Mouse (Mus musculus) liver, postnatal 0 days (tissue): Measurements from ENCODE around the gene Rexo2. TPM values are rescaled to one million over a fixed set of nuclear protein-coding genes. Genes with fewer than 3 reads are reported as not detected.
A peak's percentile ranks its signal among the peaks of the same experiment; 100 is the strongest.

Experiments
- ATAC-seq: fragments of 200-750 bp; cut with Nextera tagmentation; 2 replicates; pipeline ENCODE4 v1.8.0; 2017; ENCODE audit warnings: mild to moderate bottlenecking, moderate library complexity
- DNase-seq: peaks from one replicate; pipeline ENCODE4 v3.0.0-alpha.2; 2016
- H3K27ac ChIP-seq: fragments of 300-500 bp; sonication (generic); 2 replicates; pipeline ENCODE4 v1.5.1; 2014; ENCODE audit warnings: antibody characterized with exemption, moderate library complexity, mild to moderate bottlenecking, low read depth
- H3K27me3 ChIP-seq: fragments of 300-500 bp; sonication (generic); 2 replicates; pipeline ENCODE4 v1.6.1; 2014; ENCODE audit warnings: low read length, control low read depth, mixed read lengths; ENCODE audit not compliant: insufficient read depth
- H3K36me3 ChIP-seq: fragments of 300-500 bp; sonication (generic); replicated peaks from 2 replicates; pipeline ENCODE4 v1.6.1; 2014; ENCODE audit warnings: mild to moderate bottlenecking, control low read depth, low read length, moderate library complexity, mixed read lengths; ENCODE audit not compliant: insufficient read depth
- H3K4me1 ChIP-seq: fragments of 300-500 bp; sonication (generic); 2 replicates; pipeline ENCODE4 v1.6.1; 2014; ENCODE audit warnings: antibody characterized with exemption, mild to moderate bottlenecking, control low read depth; ENCODE audit not compliant: insufficient read depth
- H3K4me2 ChIP-seq: fragments of 300-500 bp; sonication (generic); 2 replicates; pipeline ENCODE4 v1.6.1; 2014; ENCODE audit warnings: low read depth, mild to moderate bottlenecking, low read length, moderate library complexity, mixed read lengths
- H3K4me3 ChIP-seq: fragments of 300-500 bp; sonication (generic); 2 replicates; pipeline ENCODE4 v1.5.1; 2014; ENCODE audit warnings: low read depth, low read length
- H3K9ac ChIP-seq: fragments of 300-500 bp; sonication (generic); replicated peaks from 2 replicates; pipeline ENCODE4 v1.6.1; 2014; ENCODE audit warnings: mild to moderate bottlenecking, moderate library complexity
- H3K9me3 ChIP-seq: fragments of 300-500 bp; sonication (generic); 2 replicates; pipeline ENCODE4 v1.6.1; 2016; ENCODE audit warnings: mild to moderate bottlenecking, control low read depth, low read length, mixed read lengths
- CTCF ChIP-seq: sonication (generic); IDR thresholded peaks from 2 replicates; pipeline ENCODE4 v1.5.1; 2016; ENCODE audit warnings: antibody characterized with exemption, low read depth
- EP300 ChIP-seq: IDR thresholded peaks from 2 replicates; pipeline ENCODE4 v1.6.1; 2016; ENCODE audit warnings: antibody characterized with exemption, low read depth, mild to moderate bottlenecking
- WGBS: fragments of 180-500 bp; shearing (Covaris S2); extraction: QIAGEN DNeasy Blood & Tissue Kit; methylation state at CpG from one replicate; pipeline ENCODE4 v1.1.7; 2014; ENCODE audit not compliant: insufficient replicate concordance; 5-methylcytosine and 5-hydroxymethylcytosine counted together
- polyA plus RNA-seq: library from polyadenylated mRNA; unstranded; fragments of >200 nt; fragmentation: Nextera tagmentation; extraction: Ambion mirVana; gene quantifications from 2 replicates; pipeline ENCODE4 v1.2.1, GENCODE M21; 2015

Gene Rexo2
- polyA plus RNA-seq, 1 experiment from 2014 or later, result 65.9 TPM

GRCm38 (mm10) chr9:48443873-48444272 lies 36.5 kb downstream of the Rexo2 start:
- Histone ChIP-seq H3K27me3 (no peaks in the 10 kb centered on the region), H3K4me3 (no peak overlapping the region), H3K4me2 (no peak overlapping the region), H3K9me3 (no peaks in the 10 kb centered on the region), H3K9ac (no peak overlapping the region), H3K4me1 (no peaks in the 10 kb centered on the region), H3K36me3 (no peaks in the 10 kb centered on the region), H3K27ac (no peak overlapping the region)
- TF ChIP-seq EP300 (no peak), CTCF (no peak)
- DNase-seq (no peak), ATAC-seq (no peak)
- 42% methylated on average over 1 of the region's 1 CpGs for WGBS

GRCm38 (mm10) chr9:48432449-48432848 lies 48.0 kb downstream of the Rexo2 start:
- no peaks in the 10 kb centered on the region for H3K36me3 ChIP-seq
- no peak overlapping the region for H3K4me3 ChIP-seq
- no peaks in the 10 kb centered on the region for H3K4me1 ChIP-seq
- DNase-seq, result no peak
- H3K9ac ChIP-seq, result no peak overlapping the region
- no peak for ATAC-seq
- no peak overlapping the region for H3K27ac ChIP-seq
- no peak overlapping the region for H3K4me2 ChIP-seq
- H3K27me3 ChIP-seq, result no peaks in the 10 kb centered on the region
- TF ChIP-seq CTCF (no peak), EP300 (no peak)
- no peaks in the 10 kb centered on the region for H3K9me3 ChIP-seq
- WGBS, result 42% methylated on average over 8 of the region's 8 CpGs

GRCm38 (mm10) chr9:48427176-48427575 lies 53.2 kb downstream of the Rexo2 start:
- ATAC-seq, result no peak
- no peak overlapping the region for H3K27ac ChIP-seq
- no peaks in the 10 kb centered on the region for H3K4me1 ChIP-seq
- H3K9ac ChIP-seq, result no peak overlapping the region
- H3K9me3 ChIP-seq, result no peaks in the 10 kb centered on the region
- H3K36me3 ChIP-seq, result no peaks in the 10 kb centered on the region
- H3K4me3 ChIP-seq, result no peak overlapping the region
- no peak for TF ChIP-seq EP300
- TF ChIP-seq CTCF, result no peak
- no peak for DNase-seq
- no peak overlapping the region for H3K4me2 ChIP-seq
- WGBS, result 82% methylated on average over 7 of the region's 7 CpGs
- H3K27me3 ChIP-seq, result no peaks in the 10 kb centered on the region

- Histone ChIP-seq H3K9ac (no peak overlapping the region), H3K36me3 (no peaks in the 10 kb centered on the region), H3K27me3 (no peaks in the 10 kb centered on the region), H3K4me3 (no peak overlapping the region), H3K4me1 (no peaks in the 10 kb centered on the region), H3K9me3 (no peaks in the 10 kb centered on the region), H3K4me2 (peak overlapping the region; percentile 30; the same call in 1 of the 2 replicates), H3K27ac (peak overlapping the region; percentile 52; the same call in 1 of the 2 replicates)
- 12% methylated on average over 1 of the region's 1 CpGs for WGBS
- DNase-seq (no peak), ATAC-seq (no peak)
- TF ChIP-seq CTCF (peak; percentile 25; the same call in 1 of the 2 replicates), EP300 (no peak)
These were observed 57.2 kb downstream of the Rexo2 start for GRCm38 (mm10) chr9:48423256-48423655.

GRCm38 (mm10) chr9:48422382-48422781 lies 58.0 kb downstream of the Rexo2 start:
- Histone ChIP-seq H3K27me3 (no peaks in the 10 kb centered on the region), H3K4me2 (peak overlapping the region; percentile 30), H3K9me3 (no peaks in the 10 kb centered on the region), H3K4me1 (no peaks in the 10 kb centered on the region), H3K4me3 (peak overlapping the region; percentile 17), H3K36me3 (no peaks in the 10 kb centered on the region), H3K9ac (no peak overlapping the region), H3K27ac (peak overlapping the region; percentile 52)
- 42% methylated on average over 8 of the region's 8 CpGs for WGBS
- 0 out of 2 replicates have a peak, but pooled peaks have one; percentile 12 for ATAC-seq
- DNase-seq, result no peak
- TF ChIP-seq CTCF (no peak), EP300 (no peak)

- Histone ChIP-seq H3K9me3 (no peaks in the 10 kb centered on the region), H3K27me3 (no peaks in the 10 kb centered on the region), H3K36me3 (no peaks in the 10 kb centered on the region), H3K9ac (no peak overlapping the region), H3K27ac (no peak overlapping the region), H3K4me3 (no peak overlapping the region), H3K4me2 (no peak overlapping the region), H3K4me1 (no peaks in the 10 kb centered on the region)
- WGBS, result 74% methylated on average over 2 of the region's 2 CpGs
- DNase-seq (no peak), ATAC-seq (no peak)
- TF ChIP-seq CTCF, result no peak
- TF ChIP-seq EP300, result no peak
These were observed 58.9 kb downstream of the Rexo2 start for GRCm38 (mm10) chr9:48421561-48421960.

GRCm38 (mm10) chr9:48421029-48421428 lies 59.4 kb downstream of the Rexo2 start:
- Histone ChIP-seq H3K4me3 (no peak overlapping the region), H3K9me3 (no peaks in the 10 kb centered on the region), H3K27ac (no peak overlapping the region), H3K27me3 (no peaks in the 10 kb centered on the region), H3K4me1 (no peaks in the 10 kb centered on the region), H3K4me2 (no peak overlapping the region), H3K9ac (no peak overlapping the region), H3K36me3 (no peaks in the 10 kb centered on the region)
- ATAC-seq (no peak), DNase-seq (no peak)
- WGBS, result 59% methylated on average over 2 of the region's 2 CpGs
- TF ChIP-seq EP300, result no peak
- TF ChIP-seq CTCF, result no peak
